11 mouse cellular contexts compared by ENCODE assay signal in genomic region chr13:117334125-117334524, GRCm38 (mm10).
DNase-seq lines count a peak whose midpoint lies in the region; ATAC-seq and TF ChIP-seq lines count a peak whose summit lies in the region.
"Had no signal": no experiment of that assay in that cellular context is flagged by ENCODE, and none has a peak within 500 bp of the region (broad histone marks: within the 10 kb centered on the region; RNA-seq: fewer than 3 reads in every experiment).

No protein-coding gene starts in this region.

- 21% methylated on average over 1 of the region's 1 CpGs for WGBS in forebrain, embryonic 12.5 days
- WGBS in forebrain, embryonic 11.5 days: 18% methylated on average over 1 of the region's 1 CpGs
- 6% methylated on average over 1 of the region's 1 CpGs for WGBS in liver, embryonic 14.5 days (ENCODE audit: insufficient replicate concordance)
- WGBS in thymus, adult 2 months: 13% methylated on average over 1 of the region's 1 CpGs

- H3K9me3 ChIP-seq in forebrain, embryonic 12.5 days: no peaks in the 10 kb centered on the region
- H3K9me3 ChIP-seq in forebrain, embryonic 11.5 days (ENCODE audit: control insufficient read depth, low read length): no peaks in the 10 kb centered on the region
- no peaks in the 10 kb centered on the region for H3K9me3 ChIP-seq in liver, embryonic 14.5 days (ENCODE audit: control insufficient read depth, low read length)
- H3K9me3 ChIP-seq: G1E; intestine, embryonic 15.5 days had no signal

- H3K4me1 ChIP-seq in forebrain, embryonic 12.5 days: no peaks in the 10 kb centered on the region
- H3K4me1 ChIP-seq in forebrain, embryonic 11.5 days (replicated peaks; ENCODE audit: control insufficient read depth, insufficient read depth, low read length): no peaks in the 10 kb centered on the region
- H3K4me1 ChIP-seq in liver, embryonic 14.5 days (replicated peaks; ENCODE audit: control insufficient read depth in 2 of 2, insufficient read depth in 2 of 2, low read length in 1 of 2): no peaks in the 10 kb centered on the region
- no peaks in the 10 kb centered on the region for H3K4me1 ChIP-seq in thymus, adult 2 months (replicated peaks; ENCODE audit: control insufficient read depth, insufficient read depth, low read length)
- H3K4me1 ChIP-seq: intestine, embryonic 15.5 days had no signal

- H3K27me3 ChIP-seq in forebrain, embryonic 12.5 days: no peaks in the 10 kb centered on the region
- H3K27me3 ChIP-seq in forebrain, embryonic 11.5 days (ENCODE audit: control insufficient read depth, insufficient read depth, low read length): no peaks in the 10 kb centered on the region
- H3K27me3 ChIP-seq in liver, embryonic 14.5 days (ENCODE audit: control insufficient read depth, insufficient read depth, low read length): no peaks in the 10 kb centered on the region
- peaks cover 28% of the 10 kb centered on the region for H3K27me3 ChIP-seq in Patski
- no peaks in the 10 kb centered on the region for H3K27me3 ChIP-seq in thymus, adult 2 months (ENCODE audit: control insufficient read depth, insufficient read depth, low read length)
- H3K27me3 ChIP-seq: intestine, embryonic 15.5 days had no signal

- H3K9ac ChIP-seq in forebrain, embryonic 12.5 days: no peak overlapping the region
- H3K9ac ChIP-seq in forebrain, embryonic 11.5 days (ENCODE audit: low read length): no peak overlapping the region
- H3K9ac ChIP-seq in liver, embryonic 14.5 days (replicated peaks): no peak overlapping the region
- H3K9ac ChIP-seq: intestine, embryonic 15.5 days had no signal

- ATAC-seq in forebrain, embryonic 12.5 days (ENCODE audit: low FRiP score): 0 out of 2 replicates have a peak, but pooled peaks have one; percentile 36
- no peak for ATAC-seq in forebrain, embryonic 11.5 days (replicated peaks; ENCODE audit: low FRiP score)
- no peak for ATAC-seq in liver, embryonic 14.5 days (ENCODE audit: insufficient read depth)
- ATAC-seq in Patski: no peak
- ATAC-seq in megakaryocyte-erythroid progenitor cell, adult 5-6 weeks (replicated peaks; ENCODE audit: low FRiP score, low TSS enrichment, poor library complexity, severe bottlenecking): 0 out of 2 replicates have a peak, but pooled peaks have one; percentile 57
- ATAC-seq: intestine, embryonic 15.5 days had no signal

- CTCF ChIA-PET in Patski (lab: Charles Lee): interaction anchor here (0.6 to 0.7 kb wide), 2 partner anchors 9 to 893 kb away, joined by 3 read pairs; no protein-coding TSS in a partner anchor

- TF ChIP-seq POLR2A in thymus, adult 2 months (IDR thresholded peaks at IDR 0.05; ENCODE audit: control insufficient read depth, extremely low read depth, insufficient read depth, low read length, poor library complexity): no peak

- no peaks in the 10 kb centered on the region for H3K36me3 ChIP-seq in forebrain, embryonic 12.5 days (replicated peaks)
- no peaks in the 10 kb centered on the region for H3K36me3 ChIP-seq in forebrain, embryonic 11.5 days (ENCODE audit: control insufficient read depth, insufficient read depth, low read length)
- H3K36me3 ChIP-seq in liver, embryonic 14.5 days (replicated peaks; ENCODE audit: control insufficient read depth, insufficient read depth, low read depth): no peaks in the 10 kb centered on the region
- H3K36me3 ChIP-seq in thymus, adult 2 months (ENCODE audit: control insufficient read depth, insufficient read depth, low read length): no peaks in the 10 kb centered on the region
- H3K36me3 ChIP-seq: G1E; intestine, embryonic 15.5 days had no signal

- in situ Hi-C loops in Patski (cut with MboI; ENCODE audit: low pct_unique_long_range_greater_than_20kb): loop anchor here (5.0 to 25.0 kb wide), 3 partner anchors 453 to 1011 kb away; no protein-coding TSS in a partner anchor

- TF ChIP-seq EP300 in liver, embryonic 14.5 days (IDR thresholded peaks at IDR 0.05; ENCODE audit: low read depth): no peak

- H3K27ac ChIP-seq in forebrain, embryonic 12.5 days: no peak overlapping the region
- no peak overlapping the region for H3K27ac ChIP-seq in forebrain, embryonic 11.5 days (ENCODE audit: low read depth, low read length)
- no peak overlapping the region for H3K27ac ChIP-seq in liver, embryonic 14.5 days
- H3K27ac ChIP-seq in thymus, adult 2 months (ENCODE audit: control insufficient read depth, insufficient read depth, low read length): no peak overlapping the region
- H3K27ac ChIP-seq: intestine, embryonic 15.5 days had no signal

- DNase-seq in forebrain, embryonic 11.5 days (ENCODE audit: low spot score): no peak
- no peak for DNase-seq in liver, embryonic 14.5 days (ENCODE audit: low read depth in 3 of 3, low spot score in 3 of 3)
- DNase-seq in liver: no peak
- no peak for DNase-seq in Patski (ENCODE audit: low read depth, low spot score)
- DNase-seq in neural tube, embryonic 10.5 days (ENCODE audit: extremely low spot score, low spot score): no peak
- DNase-seq in thymus, adult 2 months: no peak
- DNase-seq: heart, adult 18-20 months had no signal

- POLR2A ChIA-PET in Patski (lab: Charles Lee): no interaction called here

- no peak overlapping the region for H3K4me3 ChIP-seq in forebrain, embryonic 12.5 days (replicated peaks)
- no peak overlapping the region for H3K4me3 ChIP-seq in forebrain, embryonic 11.5 days (ENCODE audit: low read depth, low read length)
- H3K4me3 ChIP-seq in liver, embryonic 14.5 days (ENCODE audit: insufficient read depth in 1 of 2, low read depth in 2 of 2, low read length in 2 of 2): no peak overlapping the region
- no peak overlapping the region for H3K4me3 ChIP-seq in thymus, adult 2 months (ENCODE audit: control insufficient read depth, insufficient read depth, low read length)
- H3K4me3 ChIP-seq: intestine, embryonic 15.5 days had no signal

- TF ChIP-seq CTCF in liver, embryonic 14.5 days (IDR thresholded peaks at IDR 0.05; ENCODE audit: low read depth): peak; percentile 19; the same call in 1 of the 2 replicates
- TF ChIP-seq CTCF in Patski (IDR thresholded peaks at IDR 0.05): peak; percentile 36
- no peak for TF ChIP-seq CTCF in thymus, adult 2 months (IDR thresholded peaks at IDR 0.05; ENCODE audit: borderline replicate concordance, control insufficient read depth, extremely low read depth, insufficient read depth, low read length, poor library complexity)

- no peak overlapping the region for H3K4me2 ChIP-seq in forebrain, embryonic 12.5 days
- H3K4me2 ChIP-seq in forebrain, embryonic 11.5 days (ENCODE audit: low read depth, low read length, severe bottlenecking): no peak overlapping the region
- no peak overlapping the region for H3K4me2 ChIP-seq in liver, embryonic 14.5 days (ENCODE audit: low read depth)
- H3K4me2 ChIP-seq: intestine, embryonic 15.5 days had no signal

Comparison
In these comparisons a context has a peak if more than half of its experiments do, and no peak if none do; other contexts are left out.
1. ATAC-seq: peak in forebrain, embryonic 12.5 days (single experiment) and megakaryocyte-erythroid progenitor cell, adult 5-6 weeks (single experiment); none in forebrain, embryonic 11.5 days (single experiment), liver, embryonic 14.5 days (single experiment) and Patski (single experiment).